In the genomic region with DNA sequence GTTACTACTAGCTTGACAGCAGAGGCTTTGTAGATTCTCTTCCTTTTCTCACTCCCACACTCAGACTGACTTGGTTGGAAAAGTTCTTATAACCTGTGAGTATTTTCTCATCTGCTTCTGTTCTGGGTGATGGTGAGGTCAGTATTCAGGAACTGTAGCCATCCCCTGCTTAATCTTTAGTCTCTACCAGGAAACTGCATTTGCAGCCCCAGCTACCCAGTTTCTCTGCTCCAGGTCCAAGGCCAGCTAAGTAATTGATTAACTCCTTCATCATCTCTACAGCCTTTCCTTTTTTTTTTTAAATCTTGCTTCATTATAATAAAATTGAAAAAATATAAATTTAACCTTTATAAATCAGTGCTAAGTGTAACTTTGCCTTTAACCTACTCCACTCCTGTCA, we compare ENCODE assay signal across 24 mouse cellular contexts.
DNase-seq lines count a peak whose midpoint lies in the region; ATAC-seq and TF ChIP-seq lines count a peak whose summit lies in the region.
"Had no signal": no experiment of that assay in that cellular context is flagged by ENCODE, and none has a peak within 500 bp of the region (broad histone marks: within the 10 kb centered on the region; RNA-seq: fewer than 3 reads in every experiment).

No protein-coding gene starts in this region.

- H3K9me3 ChIP-seq in liver, embryonic 16.5 days (replicated peaks; ENCODE audit: control insufficient read depth, low read length), result no peaks in the 10 kb centered on the region
- no peaks in the 10 kb centered on the region for H3K9me3 ChIP-seq in liver, embryonic 12.5 days (replicated peaks)
- H3K9me3 ChIP-seq in intestine, postnatal 0 days (ENCODE audit: control insufficient read depth), result no peaks in the 10 kb centered on the region
- H3K9me3 ChIP-seq: embryonic facial prominence, embryonic 13.5 days; forebrain, embryonic 10.5 days; forebrain, embryonic 15.5 days; heart, embryonic 10.5 days; heart, embryonic 15.5 days; liver, embryonic 13.5 days; megakaryocyte, embryonic 14.5 days; midbrain, embryonic 12.5 days; neural tube, embryonic 13.5 days had no signal

- no peaks in the 10 kb centered on the region for H3K36me3 ChIP-seq in liver, embryonic 16.5 days (ENCODE audit: control insufficient read depth, insufficient read depth)
- H3K36me3 ChIP-seq in liver, embryonic 12.5 days, result no peaks in the 10 kb centered on the region
- H3K36me3 ChIP-seq in intestine, postnatal 0 days (ENCODE audit: control insufficient read depth, insufficient read depth), result no peaks in the 10 kb centered on the region
- H3K36me3 ChIP-seq: embryonic facial prominence, embryonic 13.5 days; forebrain, embryonic 10.5 days; forebrain, embryonic 15.5 days; heart, embryonic 10.5 days; heart, embryonic 15.5 days; liver, embryonic 13.5 days; midbrain, embryonic 12.5 days; neural tube, embryonic 13.5 days had no signal

- H3K4me1 ChIP-seq in liver, embryonic 16.5 days (ENCODE audit: control insufficient read depth, low read depth, low read length), result no peaks in the 10 kb centered on the region
- no peaks in the 10 kb centered on the region for H3K4me1 ChIP-seq in liver, embryonic 12.5 days
- no peaks in the 10 kb centered on the region for H3K4me1 ChIP-seq in intestine, postnatal 0 days (replicated peaks; ENCODE audit: control insufficient read depth, insufficient read depth, low read length)
- H3K4me1 ChIP-seq: forebrain, embryonic 10.5 days; forebrain, embryonic 15.5 days; heart, embryonic 15.5 days; midbrain, embryonic 12.5 days; neural tube, embryonic 13.5 days had no signal

- H3K27me3 ChIP-seq in liver, embryonic 16.5 days (ENCODE audit: control insufficient read depth, insufficient read depth, low read depth, low read length), result no peaks in the 10 kb centered on the region
- no peaks in the 10 kb centered on the region for H3K27me3 ChIP-seq in liver, embryonic 12.5 days (replicated peaks)
- no peaks in the 10 kb centered on the region for H3K27me3 ChIP-seq in intestine, postnatal 0 days (replicated peaks; ENCODE audit: control insufficient read depth, insufficient read depth, low read length)
- H3K27me3 ChIP-seq: forebrain, embryonic 15.5 days; heart, embryonic 15.5 days; liver, embryonic 13.5 days; megakaryocyte, embryonic 14.5 days; midbrain, embryonic 12.5 days; neural tube, embryonic 13.5 days had no signal

- peak; percentile 64 for DNase-seq in kidney, adult 9 months
- no peak for DNase-seq in kidney, postnatal 10 days
- DNase-seq in yolk sac, embryonic 10.5 days (ENCODE audit: low spot score), result peak; percentile 22
- DNase-seq in spleen, postnatal 36 days (ENCODE audit: low spot score in 2 of 2), result no peak
- DNase-seq: B cell, adult 2 months; cerebellum, adult 18-20 months; cerebellum, postnatal 10 days; liver, embryonic 13.5 days; lung, postnatal 4 days; right cerebral cortex, postnatal 4 days; thymus, adult 2 months; thymus, postnatal 36 days had no signal

- H3K9ac ChIP-seq in liver, embryonic 16.5 days (ENCODE audit: low read depth, low read length), result no peak overlapping the region
- no peak overlapping the region for H3K9ac ChIP-seq in liver, embryonic 12.5 days
- H3K9ac ChIP-seq in intestine, postnatal 0 days (ENCODE audit: low read depth, low read length), result no peak overlapping the region
- H3K9ac ChIP-seq: embryonic facial prominence, embryonic 13.5 days; forebrain, embryonic 15.5 days; heart, embryonic 15.5 days; liver, embryonic 13.5 days; midbrain, embryonic 12.5 days; neural tube, embryonic 13.5 days had no signal

- H3K4me2 ChIP-seq in liver, embryonic 16.5 days (ENCODE audit: low read depth, low read length), result no peak overlapping the region
- H3K4me2 ChIP-seq in liver, embryonic 12.5 days, result no peak overlapping the region
- no peak overlapping the region for H3K4me2 ChIP-seq in intestine, postnatal 0 days (replicated peaks; ENCODE audit: low read depth)
- H3K4me2 ChIP-seq: forebrain, embryonic 15.5 days; heart, embryonic 15.5 days; liver, embryonic 13.5 days; midbrain, embryonic 12.5 days; neural tube, embryonic 13.5 days had no signal

- H3K27ac ChIP-seq in liver, embryonic 16.5 days (ENCODE audit: low read length), result no peak overlapping the region; the same call in 1 of the 2 replicates
- no peak overlapping the region for H3K27ac ChIP-seq in liver, embryonic 12.5 days
- no peak overlapping the region for H3K27ac ChIP-seq in intestine, postnatal 0 days (ENCODE audit: low read depth, low read length)
- H3K27ac ChIP-seq: forebrain, embryonic 10.5 days; forebrain, embryonic 15.5 days; heart, embryonic 10.5 days; heart, embryonic 15.5 days; liver, embryonic 13.5 days; midbrain, embryonic 12.5 days; neural tube, embryonic 13.5 days had no signal

- peak; percentile 60; the same call in 1 of the 2 replicates for ATAC-seq in liver, embryonic 16.5 days (ENCODE audit: low read depth)
- ATAC-seq in liver, embryonic 12.5 days, result no peak
- ATAC-seq in intestine, postnatal 0 days, result peak; percentile 61; the same call in 1 of the 2 replicates
- ATAC-seq: hindbrain, embryonic 16.5 days had no signal

- TF ChIP-seq CTCF in intestine, postnatal 0 days (IDR thresholded peaks at IDR 0.05; ENCODE audit: low read depth), result no peak

- no peak overlapping the region for H3K4me3 ChIP-seq in liver, embryonic 16.5 days (ENCODE audit: low read depth, low read length)
- no peak overlapping the region for H3K4me3 ChIP-seq in liver, embryonic 12.5 days
- H3K4me3 ChIP-seq in intestine, postnatal 0 days (ENCODE audit: low read depth, low read length), result no peak overlapping the region
- H3K4me3 ChIP-seq: embryonic facial prominence, embryonic 13.5 days; forebrain, embryonic 10.5 days; forebrain, embryonic 15.5 days; heart, embryonic 10.5 days; heart, embryonic 15.5 days; liver, embryonic 13.5 days; megakaryocyte, embryonic 14.5 days; midbrain, embryonic 12.5 days; neural tube, embryonic 13.5 days had no signal

Comparison
In these comparisons a context has a peak if more than half of its experiments do, and no peak if none do; other contexts are left out.
1. DNase-seq: peak in kidney, adult 9 months (single experiment) and yolk sac, embryonic 10.5 days (single experiment); none in kidney, postnatal 10 days (single experiment) and spleen, postnatal 36 days (0 of 2).